Mouse (Mus musculus) liver, postnatal 0 days (tissue): ENCODE results near the gene Nop56.

Source experiments
- CTCF ChIP-seq: sonication (generic); IDR thresholded peaks from 2 replicates; pipeline ENCODE4 v1.5.1; 2016; ENCODE audit warnings: antibody characterized with exemption, low read depth
- EP300 ChIP-seq: IDR thresholded peaks from 2 replicates; pipeline ENCODE4 v1.6.1; 2016; ENCODE audit warnings: antibody characterized with exemption, low read depth, mild to moderate bottlenecking

DNA sequence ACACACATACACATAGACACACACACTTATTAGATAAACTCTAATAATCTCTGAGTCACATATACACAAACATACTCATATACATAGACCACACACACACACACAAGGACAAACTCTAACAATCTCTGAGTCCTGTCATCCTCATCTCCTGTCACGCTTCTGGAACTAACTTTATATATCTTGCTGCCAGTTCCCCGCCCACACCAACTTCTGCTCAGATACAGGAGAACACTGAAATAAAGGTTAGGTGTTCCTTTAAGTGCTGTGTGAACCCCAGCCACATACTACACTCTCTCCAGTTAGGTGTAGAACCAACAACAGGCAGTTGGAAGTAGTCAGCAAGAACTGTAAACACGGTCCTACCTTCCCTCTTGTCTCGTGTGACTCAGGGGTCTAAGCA, 13.4 kb upstream of the Nop56 start:
- TF ChIP-seq CTCF (no peak), EP300 (no peak)
